Mouse (Mus musculus) myocyte (in vitro differentiated cells): Measurements from ENCODE around the gene Rnf220. TPM values are rescaled to one million over a fixed set of nuclear protein-coding genes. Genes with fewer than 3 reads are reported as not detected.
"Not testable (repeated sequence)": the region's sequence is repeated elsewhere in the genome, so short reads cannot be mapped to it uniquely, and the experiment has no call there.

ENCODE experiments used
- H3K27me3 ChIP-seq: one replicate; pipeline ENCODE4 v1.6.1; 2011; ENCODE audit not compliant: control insufficient read depth, insufficient read depth, insufficient read length
- H3K36me3 ChIP-seq: one replicate; pipeline ENCODE4 v1.6.1; 2011; ENCODE audit not compliant: control insufficient read depth, insufficient read depth
- H3K4me2 ChIP-seq: one replicate; pipeline ENCODE4 v1.6.1; 2011; ENCODE audit warnings: low read depth, control low read depth
- H3K4me3 ChIP-seq: one replicate; pipeline ENCODE4 v1.5.1; 2011; ENCODE audit warnings: mild to moderate bottlenecking, control low read depth, moderate library complexity
- H3K79me2 ChIP-seq: one replicate; pipeline ENCODE4 v1.6.1; 2011; ENCODE audit not compliant: control insufficient read depth, insufficient read depth
- H3ac ChIP-seq: one replicate; pipeline ENCODE4 v1.6.1; 2011; ENCODE audit not compliant: control insufficient read depth, insufficient read length
- CEBPB ChIP-seq: IDR thresholded peaks from 2 replicates; pipeline ENCODE4 v1.6.1; 2011; ENCODE audit warnings: mild to moderate bottlenecking, moderate library complexity; ENCODE audit not compliant: poor library complexity, insufficient read depth, severe bottlenecking
- E2F4 ChIP-seq: IDR thresholded peaks from one replicate; pipeline ENCODE4 v1.6.1; 2011; ENCODE audit warnings: mild to moderate bottlenecking, control low read depth, moderate library complexity; ENCODE audit not compliant: insufficient read depth
- MAX ChIP-seq: IDR thresholded peaks from one replicate; pipeline ENCODE4 v1.6.1; 2011; ENCODE audit warnings: low read depth, mild to moderate bottlenecking, control low read depth
- MYOD1 ChIP-seq, 3 experiments: IDR thresholded peaks; one replicate each; pipeline ENCODE4 v1.6.1; 2011; ENCODE audit warnings: control low read depth in 2 of 3, low read depth in 2 of 3, mild to moderate bottlenecking in 2 of 3, moderate library complexity in 1 of 3; ENCODE audit not compliant: insufficient read length in 2 of 3, control insufficient read depth in 1 of 3
- MYOG ChIP-seq, 3 experiments: IDR thresholded peaks; one replicate each; pipeline ENCODE4 v1.6.1; 2011; ENCODE audit warnings: control low read depth in 2 of 3, low read depth in 2 of 3, mild to moderate bottlenecking in 2 of 3; ENCODE audit not compliant: insufficient read length in 2 of 3, control insufficient read depth in 1 of 3, insufficient read depth in 1 of 3
- POLR2A ChIP-seq: IDR thresholded peaks from one replicate; pipeline ENCODE4 v1.6.1; 2011; ENCODE audit warnings: low read depth, mild to moderate bottlenecking, control low read depth, moderate library complexity; ENCODE audit not compliant: insufficient read length
- POLR2AphosphoS2 ChIP-seq: IDR thresholded peaks from one replicate; pipeline ENCODE4 v1.6.1; 2011; ENCODE audit warnings: low read depth, control low read depth; ENCODE audit not compliant: insufficient read length
- REST ChIP-seq: IDR thresholded peaks from one replicate; pipeline ENCODE4 v1.6.1; 2011; ENCODE audit warnings: mild to moderate bottlenecking, control low read depth, moderate library complexity; ENCODE audit not compliant: insufficient read depth, insufficient read length
- SRF ChIP-seq: IDR thresholded peaks from one replicate; pipeline ENCODE4 v1.6.1; 2011; ENCODE audit warnings: low read depth; ENCODE audit not compliant: control insufficient read depth, insufficient read length
- TCF12 ChIP-seq: IDR thresholded peaks from one replicate; pipeline ENCODE4 v1.6.1; 2011; ENCODE audit warnings: mild to moderate bottlenecking, control low read depth; ENCODE audit not compliant: poor library complexity, insufficient read depth, severe bottlenecking
- TCF3 ChIP-seq: IDR thresholded peaks from one replicate; pipeline ENCODE4 v1.6.1; 2011; ENCODE audit warnings: low read depth, control low read depth; ENCODE audit not compliant: insufficient read length
- USF1 ChIP-seq: IDR thresholded peaks from one replicate; pipeline ENCODE4 v1.6.1; 2011; ENCODE audit warnings: low read depth, mild to moderate bottlenecking, control low read depth, moderate library complexity
- polyA plus RNA-seq: library from polyadenylated mRNA; unstranded; fragments of >200 nt; fragmentation: generic; extraction: Trizol; gene quantifications from one replicate; pipeline ENCODE4 v1.2.1, GENCODE M21; 2012; ENCODE audit warnings: missing spikeins

Gene Rnf220
- polyA plus RNA-seq, 1 experiment: 60.4 TPM

DNA sequence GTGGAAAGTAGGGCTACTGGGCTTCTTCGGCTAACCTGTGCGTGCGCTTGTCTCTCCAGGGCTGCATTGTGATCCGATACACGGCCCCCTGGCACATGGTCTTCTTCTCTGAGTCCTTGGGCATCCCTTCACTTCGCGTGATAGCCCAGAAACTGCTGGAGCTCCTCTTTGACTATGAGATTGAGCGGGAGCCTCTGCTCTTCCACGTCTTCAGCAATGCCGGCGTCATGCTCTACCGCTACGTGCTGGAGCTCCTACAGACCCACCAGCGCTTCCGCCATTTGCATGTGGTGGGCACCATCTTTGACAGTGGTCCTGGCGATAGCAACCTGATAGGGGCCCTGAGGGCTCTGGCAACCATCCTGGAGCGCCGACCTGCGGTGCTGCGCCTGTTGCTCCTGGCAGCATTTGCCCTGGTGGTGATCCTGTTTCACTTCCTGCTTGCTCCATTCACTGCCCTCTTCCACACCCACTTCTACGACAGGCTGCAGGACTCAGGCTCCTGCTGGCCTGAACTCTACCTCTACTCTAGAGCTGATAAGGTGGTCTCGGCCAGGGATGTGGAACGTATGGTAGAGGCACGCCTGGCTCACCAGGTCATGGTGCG is 228.9 kb downstream of the Rnf220 start:
- no peak overlapping the region for H3K4me2 ChIP-seq
- peaks cover 2% of the 10 kb centered on the region for H3K27me3 ChIP-seq

DNA sequence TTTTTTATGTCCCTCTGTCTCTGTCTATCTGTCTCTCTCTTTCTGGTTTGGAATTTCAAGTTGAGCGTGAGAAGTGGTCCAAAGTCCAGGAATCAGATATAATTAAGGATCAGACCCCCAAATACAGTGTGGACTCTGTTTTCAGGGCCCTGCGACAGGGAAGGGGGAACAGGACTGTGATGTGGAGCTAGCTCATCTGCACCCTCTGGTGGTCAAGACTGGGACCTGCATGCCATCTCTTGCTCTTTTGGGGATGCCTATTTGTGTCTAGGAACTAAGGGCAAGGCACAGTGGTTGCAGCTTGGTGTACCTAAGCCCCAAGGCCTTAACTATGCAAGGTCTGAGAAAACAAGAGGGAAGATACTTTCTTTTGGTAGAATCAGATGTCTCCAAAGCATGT is 229.6 kb downstream of the Rnf220 start:
- no peak overlapping the region for H3ac ChIP-seq

More for the DNA sequence above, 228.9 kb downstream of the Rnf220 start:
- no peak overlapping the region for H3ac ChIP-seq
- TF ChIP-seq POLR2A (no peak), REST (no peak), USF1 (no peak), MAX (no peak), POLR2AphosphoS2 (no peak), CEBPB (no peak), TCF12 (no peak), SRF (no peak), E2F4 (no peak), MYOG (IDR thresholded peaks at IDR 0.05; ENCODE audit: control insufficient read depth in 1 of 3, insufficient read depth in 1 of 3, insufficient read length in 2 of 3, low read depth in 2 of 3) (no peak), TCF3 (no peak), MYOD1 (IDR thresholded peaks at IDR 0.05; ENCODE audit: control insufficient read depth in 1 of 3, insufficient read length in 2 of 3, low read depth in 2 of 3) (no peak)
- H3K36me3 ChIP-seq: no peaks in the 10 kb centered on the region
- no peak overlapping the region for H3K4me3 ChIP-seq
- H3K79me2 ChIP-seq: no peaks in the 10 kb centered on the region

DNA sequence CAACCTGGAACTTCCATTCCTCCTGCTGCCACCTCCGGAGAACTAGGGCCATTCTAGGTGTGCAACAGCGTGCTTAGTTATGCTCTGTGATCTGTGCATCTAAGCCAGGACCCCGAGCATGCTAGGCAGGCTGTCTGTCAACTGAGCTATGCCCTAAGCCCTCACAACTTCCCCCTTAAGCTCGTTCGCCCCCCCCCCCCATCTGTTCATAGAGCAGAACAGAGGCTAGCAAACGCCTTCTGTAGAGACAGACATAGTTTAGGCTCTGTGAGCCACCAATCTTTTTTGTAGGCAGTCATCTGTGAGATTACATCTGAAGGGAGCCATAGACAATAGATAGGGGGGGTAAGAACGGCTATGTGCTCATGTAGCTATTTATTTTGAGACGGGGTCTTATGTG is 233.9 kb downstream of the Rnf220 start:
- H3K36me3 ChIP-seq: no peaks in the 10 kb centered on the region
- H3ac ChIP-seq: no peak overlapping the region
- H3K79me2 ChIP-seq: no peaks in the 10 kb centered on the region
- no peak overlapping the region for H3K4me2 ChIP-seq
- H3K4me3 ChIP-seq: no peak overlapping the region
- TF ChIP-seq TCF12: no peak
- TF ChIP-seq E2F4: no peak
- no peak for TF ChIP-seq MYOD1 (IDR thresholded peaks at IDR 0.05; ENCODE audit: control insufficient read depth in 1 of 3, insufficient read length in 2 of 3, low read depth in 2 of 3)
- TF ChIP-seq USF1: no peak
- TF ChIP-seq POLR2A: no peak
- no peak for TF ChIP-seq SRF
- no peak for TF ChIP-seq MYOG (IDR thresholded peaks at IDR 0.05; ENCODE audit: control insufficient read depth in 1 of 3, insufficient read depth in 1 of 3, insufficient read length in 2 of 3, low read depth in 2 of 3)
- TF ChIP-seq REST: no peak
- TF ChIP-seq CEBPB: no peak
- TF ChIP-seq POLR2AphosphoS2: no peak
- no peak for TF ChIP-seq MAX
- no peak for TF ChIP-seq TCF3
- H3K27me3 ChIP-seq: peaks cover 6% of the 10 kb centered on the region

More for the DNA sequence above, 229.6 kb downstream of the Rnf220 start:
- no peak overlapping the region for H3K4me2 ChIP-seq
- no peak for TF ChIP-seq MYOG (IDR thresholded peaks at IDR 0.05; ENCODE audit: control insufficient read depth in 1 of 3, insufficient read depth in 1 of 3, insufficient read length in 2 of 3, low read depth in 2 of 3)
- TF ChIP-seq POLR2A: no peak
- no peak overlapping the region for H3K4me3 ChIP-seq
- H3K79me2 ChIP-seq: no peaks in the 10 kb centered on the region
- peaks cover 6% of the 10 kb centered on the region for H3K27me3 ChIP-seq
- H3K36me3 ChIP-seq: no peaks in the 10 kb centered on the region

DNA sequence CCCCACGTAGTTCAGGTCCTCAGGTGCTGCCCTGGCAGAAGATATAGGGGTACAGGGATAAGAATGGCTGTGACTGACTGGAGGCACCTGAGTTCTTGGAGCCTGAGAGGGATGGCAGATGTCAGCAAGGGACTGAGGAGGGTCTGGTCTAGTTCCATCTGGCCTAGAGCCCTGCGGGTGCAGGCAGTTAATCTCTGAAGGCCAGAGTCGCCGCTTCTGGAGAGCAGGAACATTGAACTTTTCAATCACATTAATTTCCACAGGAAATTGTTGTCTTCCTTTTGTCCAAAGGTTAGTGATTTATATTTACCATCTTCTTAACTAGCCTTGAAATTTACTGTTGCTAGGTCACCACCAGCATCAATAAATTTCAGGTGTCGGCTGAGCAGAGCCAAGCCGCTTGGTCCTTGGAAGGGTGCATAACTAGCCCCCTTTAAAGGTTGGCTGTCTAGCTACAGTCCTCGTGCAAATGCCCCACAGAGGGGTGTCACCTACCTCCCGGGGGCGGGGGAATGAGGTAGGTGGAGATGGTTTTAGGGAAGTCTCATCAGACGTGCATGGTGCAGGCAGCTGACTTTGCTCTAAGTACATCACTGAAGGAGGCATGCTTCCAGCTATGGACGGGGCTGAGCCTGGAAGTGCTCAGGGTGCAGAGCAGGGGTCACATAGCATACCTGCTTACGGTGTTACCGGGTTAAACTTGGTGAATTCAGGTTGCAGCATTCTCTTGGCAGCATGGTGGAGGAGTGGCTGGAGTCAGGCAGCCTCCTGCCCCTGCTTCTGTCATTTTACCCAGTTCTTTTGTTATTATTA is 234.5 kb downstream of the Rnf220 start:
- H3K27me3 ChIP-seq: peaks cover 6% of the 10 kb centered on the region
- no peaks in the 10 kb centered on the region for H3K79me2 ChIP-seq
- no peak overlapping the region for H3K4me2 ChIP-seq
- TF ChIP-seq MYOG (IDR thresholded peaks at IDR 0.05; ENCODE audit: control insufficient read depth in 1 of 3, insufficient read depth in 1 of 3, insufficient read length in 2 of 3, low read depth in 2 of 3): no peak
- TF ChIP-seq POLR2A: no peak
- no peak for TF ChIP-seq E2F4
- no peak for TF ChIP-seq REST
- no peak for TF ChIP-seq TCF12
- TF ChIP-seq MAX: no peak
- TF ChIP-seq CEBPB: no peak
- no peak for TF ChIP-seq POLR2AphosphoS2
- H3ac ChIP-seq: no peak overlapping the region
- no peaks in the 10 kb centered on the region for H3K36me3 ChIP-seq
- no peak overlapping the region for H3K4me3 ChIP-seq

DNA sequence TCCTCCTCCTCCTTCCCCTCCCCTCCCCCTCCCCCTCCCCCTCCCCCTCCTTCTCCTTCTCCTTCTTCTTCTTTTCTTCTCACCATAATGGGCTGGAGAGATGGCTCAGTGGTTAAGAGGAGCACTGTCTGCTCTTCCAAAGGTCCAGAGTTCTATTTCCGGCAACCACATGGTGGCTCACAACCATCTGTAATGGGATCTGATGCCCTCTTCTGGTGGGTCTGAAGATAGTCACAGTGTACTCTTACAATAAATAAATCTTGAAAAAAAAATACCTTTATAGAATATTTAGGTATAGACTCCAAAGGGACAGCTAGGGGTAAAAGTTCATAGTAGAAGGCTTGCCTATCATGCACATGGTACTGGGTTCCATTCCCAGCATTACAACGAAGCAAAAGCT is 235.6 kb downstream of the Rnf220 start:
- peaks cover 6% of the 10 kb centered on the region for H3K27me3 ChIP-seq
- no peak overlapping the region for H3K4me3 ChIP-seq
- H3K4me2 ChIP-seq: no peak overlapping the region
- no peak overlapping the region for H3ac ChIP-seq
- H3K79me2 ChIP-seq: no peaks in the 10 kb centered on the region
- H3K36me3 ChIP-seq: no peaks in the 10 kb centered on the region
- TF ChIP-seq REST (no peak), TCF3 (no peak), SRF (no peak), CEBPB (no peak), E2F4 (no peak), POLR2AphosphoS2 (no peak), MAX (no peak), MYOG (IDR thresholded peaks at IDR 0.05; ENCODE audit: control insufficient read depth in 1 of 3, insufficient read depth in 1 of 3, insufficient read length in 2 of 3, low read depth in 2 of 3) (no peak), POLR2A (no peak), USF1 (no peak), MYOD1 (IDR thresholded peaks at IDR 0.05; ENCODE audit: control insufficient read depth in 1 of 3, insufficient read length in 2 of 3, low read depth in 2 of 3) (no peak), TCF12 (no peak)

DNA sequence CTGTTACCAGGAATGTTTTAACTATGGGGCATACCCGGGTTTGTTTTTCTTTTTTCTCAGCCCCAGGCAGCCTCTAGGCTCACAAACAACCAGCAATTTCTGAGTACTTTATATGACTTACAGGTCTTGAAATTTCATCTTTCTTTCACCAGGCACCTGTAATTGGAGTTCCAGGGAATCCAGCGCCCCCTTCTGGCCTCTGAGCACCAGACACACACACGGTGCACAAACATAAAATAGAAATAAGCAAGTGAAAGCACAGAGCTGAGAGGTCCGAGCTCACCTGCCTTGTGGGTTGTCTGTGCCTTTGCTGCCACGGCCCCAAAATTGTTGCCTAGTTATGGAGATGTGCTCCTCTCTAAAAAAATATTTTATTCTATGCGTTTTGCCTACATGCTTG is 236.9 kb downstream of the Rnf220 start:
- not testable (repeated sequence) for H3K79me2 ChIP-seq, H3K4me2 ChIP-seq, H3K4me3 ChIP-seq, H3K36me3 ChIP-seq, H3K27me3 ChIP-seq, H3ac ChIP-seq
